Mouse (Mus musculus): ENCODE data around the gene Wdr72.

Wdr72 gene

DNA sequence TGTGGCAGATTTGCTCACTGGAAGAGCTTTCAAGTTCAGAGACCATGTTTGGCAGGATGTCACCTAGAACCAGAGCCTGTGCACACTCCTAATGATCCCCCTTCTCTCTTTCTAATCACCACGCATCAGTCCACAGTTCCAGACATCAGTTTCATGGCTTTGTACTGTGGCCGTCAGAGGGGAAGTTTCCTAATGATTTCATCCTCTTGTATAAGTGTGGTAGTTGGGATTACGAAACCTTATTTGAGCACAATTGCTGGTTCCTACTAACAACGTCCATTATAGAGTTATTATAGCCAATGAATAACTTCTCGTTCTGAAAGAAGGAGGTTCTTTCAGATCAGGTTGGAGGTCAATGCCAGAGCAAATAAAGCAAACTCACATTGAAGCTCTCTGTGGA lies 131.1 kb downstream of the Wdr72 start:
- no peak for DNase-seq (ENCODE audit: low read depth, low spot score)

DNA sequence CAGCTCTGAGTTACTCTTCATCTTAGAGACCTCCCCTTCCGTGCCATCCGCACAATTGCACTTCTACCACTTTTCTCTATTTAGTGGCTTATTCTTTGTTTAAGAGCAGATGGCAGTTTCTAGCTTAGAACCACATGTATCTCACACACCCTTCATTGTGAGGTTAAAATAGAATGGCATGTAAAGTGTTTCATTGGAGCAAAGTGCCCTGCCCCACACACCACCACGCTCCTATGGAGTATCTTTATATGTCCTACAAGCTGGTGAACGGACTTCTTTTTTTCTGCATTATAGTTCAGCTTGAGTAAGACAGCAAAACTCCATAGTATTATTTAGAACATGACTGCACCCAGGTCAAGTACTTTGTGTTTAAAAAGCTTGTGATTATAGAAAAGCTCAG lies 137.9 kb downstream of the Wdr72 start:
- no peak for DNase-seq (ENCODE audit: low read depth, low spot score)

DNA sequence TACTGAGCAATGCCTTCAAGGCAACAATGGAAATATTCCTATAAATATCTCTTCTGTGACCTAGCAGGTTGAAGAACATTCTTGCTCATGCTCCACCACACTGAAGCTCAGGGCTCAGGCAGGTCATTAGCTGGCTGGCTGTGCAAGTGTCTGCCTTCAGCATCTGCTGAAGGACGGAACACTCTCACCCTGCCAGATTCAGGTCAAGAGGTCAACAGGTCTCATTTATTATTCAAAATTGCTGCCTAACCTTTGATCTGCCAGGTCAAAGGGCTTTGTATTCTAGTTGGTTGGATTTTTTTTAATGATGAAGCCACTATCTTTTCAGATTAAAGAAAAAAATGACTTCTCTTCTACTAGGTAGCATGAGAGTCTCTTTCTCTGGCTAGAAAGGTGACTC lies 139.3 kb downstream of the Wdr72 start:
- no peak for DNase-seq (ENCODE audit: low read depth, low spot score)

DNA sequence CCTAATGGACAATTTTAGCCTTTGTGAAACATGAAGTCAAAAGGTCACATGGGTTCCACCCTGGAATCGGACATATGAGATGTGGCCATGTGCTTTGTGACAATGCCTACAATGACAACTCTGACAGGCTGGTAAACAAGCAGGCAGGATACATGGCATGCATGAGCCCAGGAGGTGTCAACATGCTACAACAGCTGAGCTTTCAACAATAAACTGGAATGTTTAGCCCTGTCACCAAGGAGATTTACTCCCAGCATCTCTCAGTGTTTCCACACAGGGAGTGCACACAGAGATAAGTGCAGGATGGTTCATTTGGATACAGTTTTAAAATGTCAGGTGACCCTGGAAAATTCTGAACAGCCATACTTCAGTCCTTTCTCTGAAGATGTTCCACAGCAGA lies 140.4 kb downstream of the Wdr72 start:
- no peak for DNase-seq (ENCODE audit: low read depth, low spot score)

DNA sequence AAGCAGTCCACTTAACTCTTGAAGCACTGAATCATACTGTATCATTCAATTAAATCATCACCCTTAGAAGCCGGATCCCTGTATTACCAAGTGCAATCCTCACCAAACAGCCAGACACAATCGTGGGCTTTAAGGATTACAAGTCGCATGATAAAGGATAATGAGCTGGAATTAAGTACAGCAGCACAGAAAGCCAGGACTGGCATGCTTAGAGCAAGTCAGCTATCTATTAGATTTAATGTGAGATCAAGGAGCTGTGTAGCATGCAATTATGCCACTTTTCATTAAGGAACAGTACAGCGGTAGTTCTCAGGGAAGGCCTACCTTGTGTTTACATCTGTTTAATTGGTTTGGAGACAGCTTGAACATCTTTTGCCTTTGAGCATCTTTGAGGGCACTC lies 148.2 kb downstream of the Wdr72 start:
- no peak for DNase-seq (ENCODE audit: low read depth, low spot score)

DNA sequence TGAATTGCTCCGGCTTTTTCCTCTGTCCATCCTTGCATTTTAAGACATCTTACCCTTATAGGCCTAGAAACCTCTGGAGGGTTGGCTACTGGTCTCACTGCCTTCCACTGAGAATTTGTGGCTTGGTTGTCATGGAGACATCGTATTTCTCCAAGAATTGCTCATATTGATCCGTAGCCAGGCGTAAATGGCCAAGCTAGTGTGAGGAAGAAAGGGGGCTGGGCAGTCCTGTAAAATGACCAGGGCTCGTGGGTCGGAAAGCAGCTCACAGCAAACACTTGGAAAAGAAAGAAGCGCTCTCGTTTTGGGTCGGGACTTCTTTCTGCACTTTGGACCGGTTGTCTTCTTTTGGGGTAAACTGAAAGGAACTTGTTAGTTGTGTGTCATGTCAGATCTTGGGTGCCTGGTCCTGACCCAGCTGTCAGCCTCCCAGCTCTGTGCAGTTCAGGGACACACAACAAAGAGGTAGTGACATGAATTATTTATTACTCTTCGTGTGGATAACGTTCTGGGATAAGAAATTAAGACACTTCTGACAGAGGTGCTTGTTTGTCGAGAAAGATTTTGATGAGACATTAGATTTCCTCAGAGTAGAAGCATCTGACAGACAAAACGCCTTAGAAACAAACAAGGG lies 167.7 kb downstream of the Wdr72 start:
- DNase-seq (ENCODE audit: low read depth, low spot score) = no peak

DNA sequence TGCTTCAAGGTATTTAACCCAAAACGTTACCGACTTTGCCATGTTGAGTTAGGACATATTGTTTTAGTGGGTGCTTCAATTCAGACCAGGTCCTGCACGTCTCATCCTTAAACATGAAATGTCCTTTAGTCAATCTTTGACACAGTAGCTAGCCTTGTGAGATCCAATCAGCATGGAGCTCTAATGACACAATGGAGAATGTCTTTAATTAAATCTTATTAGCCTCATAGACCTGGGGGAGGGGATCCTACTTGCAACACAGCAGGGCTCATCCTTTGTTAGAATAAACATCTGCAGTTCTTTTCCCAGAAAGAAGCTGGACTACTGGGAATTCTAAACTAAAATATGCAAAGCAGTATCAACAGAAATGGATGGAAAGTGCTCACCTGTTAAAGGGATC lies 171.9 kb downstream of the Wdr72 start:
- DNase-seq (ENCODE audit: low read depth, low spot score) = no peak

DNA sequence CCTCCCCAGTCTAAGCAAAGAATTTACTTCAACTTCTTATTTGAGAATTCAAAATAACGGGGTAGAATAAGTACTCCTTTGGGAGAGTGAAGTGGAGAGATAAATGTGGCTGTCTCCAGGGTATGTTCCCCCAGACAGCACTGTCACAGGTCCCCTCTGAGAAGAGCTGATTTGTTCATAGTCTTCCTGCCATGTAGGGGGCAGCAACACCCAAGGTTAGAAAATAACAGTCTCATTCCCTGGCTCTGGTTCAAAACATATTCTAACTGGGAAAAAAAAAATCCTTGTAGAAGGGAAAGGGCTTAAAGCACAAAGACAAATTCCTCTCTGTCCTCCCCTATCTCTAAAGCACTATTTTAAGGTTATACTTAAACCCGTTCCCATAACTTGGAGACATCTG lies 176.1 kb downstream of the Wdr72 start:
- DNase-seq (ENCODE audit: low read depth, low spot score) = no peak

DNA sequence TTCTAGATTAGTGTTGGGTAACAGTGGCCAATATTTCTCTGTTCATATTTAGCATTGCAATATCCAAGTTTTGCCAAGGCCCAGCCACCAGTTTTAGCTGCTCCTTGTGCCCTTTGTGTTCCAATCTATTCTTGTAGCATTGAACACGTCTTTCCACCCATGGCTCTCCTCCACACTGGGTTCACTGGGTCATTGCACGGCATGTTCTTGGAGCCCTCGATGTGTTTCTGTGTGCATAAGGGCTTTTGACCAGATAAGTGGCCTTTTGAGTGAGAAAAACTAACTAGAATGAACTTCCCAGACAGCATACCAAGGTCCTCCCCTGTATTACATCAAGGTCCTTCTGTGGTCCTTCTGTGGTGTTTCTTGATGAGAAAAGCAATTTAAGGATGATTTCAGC lies 184.3 kb downstream of the Wdr72 start:
- DNase-seq (ENCODE audit: low read depth, low spot score) = no peak

DNA sequence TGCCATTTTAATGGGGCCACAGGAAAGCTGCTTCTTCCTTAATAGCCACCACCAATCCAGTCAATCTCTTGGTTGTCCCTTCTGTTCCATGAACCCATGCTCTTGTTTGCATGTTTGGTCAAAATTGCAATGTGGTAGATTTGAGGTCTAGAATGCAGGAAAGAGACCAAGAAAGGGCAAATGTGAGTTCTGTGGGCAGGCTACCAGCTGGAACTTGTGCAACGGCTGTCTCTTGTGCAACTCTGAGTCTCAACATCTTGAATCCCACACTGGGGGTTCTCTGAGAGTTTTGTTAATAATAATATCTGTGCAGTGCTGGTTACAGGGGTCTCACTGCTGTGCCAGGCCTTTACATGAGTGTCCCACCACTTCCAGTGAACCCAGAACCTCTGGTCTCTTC lies 208.6 kb downstream of the Wdr72 start:
- no peak for DNase-seq (ENCODE audit: low read depth, low spot score)

DNA sequence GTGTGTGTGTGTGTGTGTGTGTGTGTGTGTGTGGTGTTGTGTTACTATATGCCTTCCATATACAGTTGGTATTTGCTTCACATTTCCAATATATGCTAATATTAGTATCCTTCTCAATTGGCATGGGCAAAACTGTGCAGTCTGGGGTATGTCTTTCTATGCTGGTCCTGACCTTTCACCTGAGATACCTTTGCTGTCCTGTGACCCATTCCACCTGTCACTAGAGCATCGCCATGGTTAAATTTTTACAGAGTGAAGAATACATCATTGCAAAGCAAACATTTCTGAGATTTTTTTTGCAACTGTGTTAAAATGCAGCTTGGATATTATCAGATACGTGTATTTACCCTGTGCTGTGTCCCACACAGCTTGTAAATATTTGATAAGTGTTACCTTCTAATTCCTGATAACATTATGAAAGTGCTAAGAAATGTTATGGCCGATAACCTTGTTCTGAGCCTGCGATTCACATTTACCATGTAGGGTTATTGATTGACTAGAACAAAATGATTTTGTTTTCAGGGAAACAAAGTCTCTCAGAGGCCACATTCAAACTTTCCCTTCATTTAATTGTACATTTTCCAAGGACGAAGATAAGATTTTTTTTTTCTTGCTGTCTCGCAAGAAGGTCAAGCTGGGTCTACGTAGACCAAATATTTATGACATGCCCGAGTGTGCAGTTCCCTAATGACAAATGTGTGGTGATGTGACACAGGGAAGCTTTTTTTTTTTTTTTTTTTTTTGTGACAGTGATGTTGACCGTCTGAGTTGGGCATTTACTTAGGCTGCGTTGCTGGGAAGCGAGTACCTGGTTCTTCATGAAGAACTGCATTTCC lies 214.2 kb downstream of the Wdr72 start:
- no peak for DNase-seq (ENCODE audit: low read depth, low spot score)

DNA sequence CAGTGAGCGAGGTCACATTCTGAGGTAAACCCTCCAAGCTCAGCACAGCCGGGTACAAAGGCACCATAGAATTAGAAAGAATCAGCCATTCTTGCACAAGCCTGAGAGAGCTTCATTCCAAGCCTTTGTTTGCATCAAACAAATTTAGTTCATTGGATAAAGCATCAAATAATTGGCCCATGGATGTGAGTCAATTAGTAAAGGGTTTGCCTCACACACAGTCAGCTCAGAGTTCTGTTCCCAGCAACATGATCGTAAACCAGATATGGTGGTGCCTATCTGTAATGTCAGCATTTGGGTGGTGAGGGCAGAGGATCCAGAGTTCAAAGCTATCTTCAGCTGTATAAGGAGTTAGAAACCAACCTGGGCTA lies 214.8 kb downstream of the Wdr72 start:
- no peak for DNase-seq (ENCODE audit: low read depth, low spot score)

DNA sequence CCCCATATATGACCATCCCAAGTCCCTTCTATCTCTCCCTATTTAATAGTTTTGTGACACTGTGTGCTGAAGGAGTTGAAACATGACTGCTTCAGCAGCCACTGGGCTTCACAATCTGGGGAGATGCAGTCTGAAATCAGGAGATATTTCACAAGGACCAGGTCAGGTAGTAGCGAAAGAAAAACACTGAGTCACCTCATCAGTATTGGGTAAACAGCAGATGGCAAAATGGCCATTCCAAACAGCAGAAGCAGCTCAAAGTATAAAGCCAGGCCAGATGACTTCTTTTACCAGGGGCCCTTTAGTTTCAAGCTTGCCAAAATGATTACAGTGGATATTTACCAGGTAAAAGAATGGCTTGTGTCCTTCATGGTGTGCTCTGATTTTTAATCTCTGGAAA lies 215.8 kb downstream of the Wdr72 start:
- no peak for DNase-seq (ENCODE audit: low read depth, low spot score)

DNA sequence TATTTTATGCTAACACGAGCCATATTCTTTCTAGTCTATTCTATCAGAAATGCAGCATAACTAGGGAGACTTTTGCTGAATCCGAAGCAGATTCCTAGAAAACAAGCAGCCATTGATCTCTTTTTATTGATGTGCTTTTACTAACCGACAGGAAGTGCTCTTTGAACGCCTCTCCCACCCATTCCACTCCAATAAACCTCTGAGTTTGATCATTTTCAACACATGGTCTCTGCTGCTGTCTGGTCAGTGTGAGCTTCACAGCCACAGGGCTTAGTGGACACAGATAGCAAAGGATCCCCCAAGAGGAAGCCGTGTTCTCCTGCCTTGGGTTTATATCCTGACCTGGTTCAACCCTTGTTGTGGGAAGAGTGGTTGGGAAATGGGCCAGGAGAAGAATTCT lies 218.7 kb downstream of the Wdr72 start:
- DNase-seq (ENCODE audit: low read depth, low spot score) = no peak

DNA sequence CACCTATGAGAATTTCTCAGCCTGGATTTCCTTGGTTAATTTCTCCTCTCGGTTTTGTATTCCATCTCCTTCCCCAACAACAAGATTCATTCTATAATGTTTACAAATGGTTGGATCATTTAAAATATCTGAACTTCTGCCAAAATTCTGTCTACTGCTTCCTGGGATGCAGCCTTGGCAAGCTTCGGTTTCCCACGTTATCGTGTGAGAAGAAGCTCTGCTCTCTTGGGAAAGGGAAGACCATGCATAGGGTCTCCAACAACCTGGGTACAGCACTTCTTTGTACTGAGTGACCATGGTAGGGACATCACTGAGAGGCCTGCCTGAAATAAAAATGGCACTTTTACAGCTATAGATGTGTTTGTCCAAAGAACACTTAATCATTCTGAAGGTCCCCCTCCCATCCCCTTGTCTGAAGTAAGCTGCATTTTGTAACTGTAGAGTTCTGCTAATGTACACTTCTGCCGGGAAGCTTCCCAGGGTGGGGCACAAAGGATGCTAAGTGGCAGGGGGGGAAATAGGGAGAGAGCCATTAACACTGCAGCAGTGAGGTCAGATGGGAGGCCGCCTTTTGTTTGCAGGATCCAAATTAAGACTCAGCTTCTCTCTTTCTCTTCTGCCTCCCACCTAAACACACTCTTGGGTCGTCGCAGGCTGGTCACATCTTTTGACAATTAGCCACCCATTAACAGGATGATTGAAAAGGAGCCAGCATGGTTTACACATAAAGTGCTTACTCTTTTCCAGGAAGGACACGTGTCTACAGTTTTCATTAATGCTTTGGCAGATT lies 220.7 kb downstream of the Wdr72 start:
- no peak for DNase-seq (ENCODE audit: low read depth, low spot score)

DNA sequence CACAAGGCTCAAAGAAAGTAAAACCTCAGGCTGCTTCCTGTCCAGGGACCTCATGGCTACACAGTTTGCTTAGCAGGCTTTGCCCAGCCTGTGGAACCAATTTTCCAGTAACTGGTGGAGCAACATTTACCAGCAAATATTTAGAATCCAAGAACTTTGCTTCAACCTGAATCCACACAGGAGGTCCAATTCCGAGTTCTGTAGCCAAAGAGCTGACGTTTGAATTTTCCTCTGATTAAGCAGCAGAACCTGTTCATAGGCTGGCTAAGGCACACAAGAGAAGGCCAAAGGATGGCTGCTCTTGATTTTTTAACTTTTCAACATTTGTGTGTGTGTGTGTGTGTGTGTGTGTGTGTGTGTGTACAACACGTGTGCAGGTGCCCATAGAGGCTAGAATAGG lies 222.2 kb downstream of the Wdr72 start:
- no peak for DNase-seq (ENCODE audit: low read depth, low spot score)
